19 mouse cellular contexts compared by ENCODE assay signal in genomic region chr13:57853156-57853555, GRCm38 (mm10). TPM values are rescaled to one million over a fixed set of nuclear protein-coding genes. Genes with fewer than 3 reads are reported as not detected.
DNase-seq lines count a peak whose midpoint lies in the region; ATAC-seq and TF ChIP-seq lines count a peak whose summit lies in the region.
"Had no signal": no experiment of that assay in that cellular context is flagged by ENCODE, and none has a peak within 500 bp of the region (broad histone marks: within the 10 kb centered on the region; RNA-seq: fewer than 3 reads in every experiment).

No protein-coding gene starts in this region.

- DNase-seq in hindbrain, embryonic 10.5 days (ENCODE audit: low spot score) = no peak
- no peak for DNase-seq in hindbrain, postnatal 0 days (ENCODE audit: low spot score)
- peak; percentile 37 for DNase-seq in midbrain, embryonic 11.5 days (ENCODE audit: low spot score, missing footprints)
- no peak for DNase-seq in G1E (ENCODE audit: low spot score)
- DNase-seq in stomach, postnatal 0 days (ENCODE audit: low spot score) = no peak
- DNase-seq: cerebellum, adult 11-12 months; cerebellum, adult 9-10 months; cerebellum, postnatal 25 days; gastrocnemius, postnatal 10 days; heart, postnatal 36 days had no signal

- H3K4me1 ChIP-seq in hindbrain, embryonic 10.5 days (replicated peaks) = peaks cover 9% of the 10 kb centered on the region
- 0 out of 2 replicates have a peak, but pooled peaks cover 6% of the 10 kb centered on the region for H3K4me1 ChIP-seq in hindbrain, postnatal 0 days (ENCODE audit: insufficient read depth, low read length)
- H3K4me1 ChIP-seq in midbrain, embryonic 11.5 days (ENCODE audit: control insufficient read depth, insufficient read depth, low read length) = no peaks in the 10 kb centered on the region
- H3K4me1 ChIP-seq in midbrain, embryonic 15.5 days = peaks cover 9% of the 10 kb centered on the region
- H3K4me1 ChIP-seq in G1E (ENCODE audit: insufficient read depth, low read depth, low read length) = no peaks in the 10 kb centered on the region
- H3K4me1 ChIP-seq in stomach, postnatal 0 days (replicated peaks; ENCODE audit: control insufficient read depth, insufficient read depth) = no peaks in the 10 kb centered on the region
- H3K4me1 ChIP-seq in intestine, embryonic 15.5 days (replicated peaks) = no peaks in the 10 kb centered on the region
- H3K4me1 ChIP-seq: forebrain, embryonic 12.5 days; heart, embryonic 13.5 days had no signal

- H3K27me3 ChIP-seq in hindbrain, embryonic 10.5 days (ENCODE audit: insufficient read depth, poor library complexity, severe bottlenecking) = no peaks in the 10 kb centered on the region
- no peaks in the 10 kb centered on the region for H3K27me3 ChIP-seq in hindbrain, postnatal 0 days (ENCODE audit: insufficient read depth, low read length)
- H3K27me3 ChIP-seq in midbrain, embryonic 11.5 days (ENCODE audit: control insufficient read depth, insufficient read depth, low read length) = no peaks in the 10 kb centered on the region
- H3K27me3 ChIP-seq in midbrain, embryonic 15.5 days (replicated peaks) = no peaks in the 10 kb centered on the region
- no peaks in the 10 kb centered on the region for H3K27me3 ChIP-seq in G1E (ENCODE audit: insufficient read depth, low read length)
- H3K27me3 ChIP-seq in stomach, postnatal 0 days (ENCODE audit: control insufficient read depth, insufficient read depth, low read length) = no peaks in the 10 kb centered on the region
- no peaks in the 10 kb centered on the region for H3K27me3 ChIP-seq in intestine, embryonic 15.5 days (replicated peaks)
- H3K27me3 ChIP-seq: forebrain, embryonic 12.5 days; Patski had no signal

- ATAC-seq in hindbrain, postnatal 0 days = no peak
- no peak for ATAC-seq in midbrain, embryonic 11.5 days (ENCODE audit: low FRiP score)
- no peak for ATAC-seq in midbrain, embryonic 15.5 days (replicated peaks)
- no peak for ATAC-seq in G1E (ENCODE audit: extremely low read depth, insufficient number of reproducible peaks, low FRiP score, poor library complexity, severe bottlenecking)
- 0 out of 2 replicates have a peak, but pooled peaks have one; percentile 24 for ATAC-seq in stomach, postnatal 0 days (ENCODE audit: low FRiP score, low TSS enrichment)
- no peak for ATAC-seq in intestine, embryonic 15.5 days
- ATAC-seq: activated CD4-positive, CD25-positive, alpha-beta regulatory T cell, adult 4 months; forebrain, embryonic 16.5 days; Patski had no signal

- H3K9ac ChIP-seq in hindbrain, postnatal 0 days (replicated peaks; ENCODE audit: low read length) = no peak overlapping the region
- H3K9ac ChIP-seq in midbrain, embryonic 11.5 days (ENCODE audit: low read length) = no peak overlapping the region
- no peak overlapping the region for H3K9ac ChIP-seq in midbrain, embryonic 15.5 days
- H3K9ac ChIP-seq in stomach, postnatal 0 days (ENCODE audit: low read length) = no peak overlapping the region
- H3K9ac ChIP-seq in intestine, embryonic 15.5 days = no peak overlapping the region
- H3K9ac ChIP-seq: embryonic facial prominence, embryonic 13.5 days; forebrain, embryonic 12.5 days; heart, embryonic 13.5 days; hindbrain, embryonic 14.5 days had no signal

- no peak overlapping the region for H3K4me2 ChIP-seq in hindbrain, postnatal 0 days (ENCODE audit: low read depth, low read length)
- no peak overlapping the region for H3K4me2 ChIP-seq in midbrain, embryonic 11.5 days
- H3K4me2 ChIP-seq in midbrain, embryonic 15.5 days = no peak overlapping the region
- no peak overlapping the region for H3K4me2 ChIP-seq in stomach, postnatal 0 days (replicated peaks; ENCODE audit: low read depth)
- no peak overlapping the region for H3K4me2 ChIP-seq in intestine, embryonic 15.5 days (replicated peaks)
- H3K4me2 ChIP-seq: embryonic facial prominence, embryonic 13.5 days; forebrain, embryonic 12.5 days; heart, embryonic 13.5 days; hindbrain, embryonic 14.5 days had no signal

- H3K27ac ChIP-seq in hindbrain, embryonic 10.5 days = peak overlapping the region; percentile 45; the same call in 1 of the 2 replicates
- no peak overlapping the region for H3K27ac ChIP-seq in hindbrain, postnatal 0 days
- no peak overlapping the region for H3K27ac ChIP-seq in midbrain, embryonic 11.5 days (ENCODE audit: low read depth, low read length)
- H3K27ac ChIP-seq in midbrain, embryonic 15.5 days = no peak overlapping the region
- H3K27ac ChIP-seq in stomach, postnatal 0 days (replicated peaks) = no peak overlapping the region
- H3K27ac ChIP-seq in intestine, embryonic 15.5 days = no peak overlapping the region
- H3K27ac ChIP-seq: embryonic facial prominence, embryonic 13.5 days; forebrain, embryonic 12.5 days; heart, embryonic 13.5 days; hindbrain, embryonic 14.5 days had no signal

- no peaks in the 10 kb centered on the region for H3K9me3 ChIP-seq in hindbrain, embryonic 10.5 days
- H3K9me3 ChIP-seq in hindbrain, postnatal 0 days (ENCODE audit: low read length) = no peaks in the 10 kb centered on the region
- H3K9me3 ChIP-seq in midbrain, embryonic 11.5 days (ENCODE audit: control insufficient read depth, low read length) = no peaks in the 10 kb centered on the region
- H3K9me3 ChIP-seq in midbrain, embryonic 15.5 days = no peaks in the 10 kb centered on the region
- peaks cover 75% of the 10 kb centered on the region for H3K9me3 ChIP-seq in G1E (replicated peaks)
- no peaks in the 10 kb centered on the region for H3K9me3 ChIP-seq in stomach, postnatal 0 days (ENCODE audit: control insufficient read depth, low read length)
- no peaks in the 10 kb centered on the region for H3K9me3 ChIP-seq in intestine, embryonic 15.5 days
- H3K9me3 ChIP-seq: embryonic facial prominence, embryonic 13.5 days; forebrain, embryonic 12.5 days; heart, embryonic 13.5 days had no signal

- TF ChIP-seq EP300 in stomach, postnatal 0 days (optimal IDR thresholded peaks at IDR 0.05) = no peak

- H3K4me3 ChIP-seq in hindbrain, embryonic 10.5 days = no peak overlapping the region
- no peak overlapping the region for H3K4me3 ChIP-seq in hindbrain, postnatal 0 days (ENCODE audit: low read length)
- no peak overlapping the region for H3K4me3 ChIP-seq in midbrain, embryonic 11.5 days (ENCODE audit: low read depth, low read length)
- H3K4me3 ChIP-seq in midbrain, embryonic 15.5 days = no peak overlapping the region
- H3K4me3 ChIP-seq in G1E (ENCODE audit: low read depth, low read length) = peak overlapping the region; percentile 11; the same call in 1 of the 2 replicates
- H3K4me3 ChIP-seq in stomach, postnatal 0 days (ENCODE audit: low read depth, low read length) = no peak overlapping the region
- H3K4me3 ChIP-seq in intestine, embryonic 15.5 days (replicated peaks) = no peak overlapping the region
- H3K4me3 ChIP-seq: embryonic facial prominence, embryonic 13.5 days; forebrain, embryonic 12.5 days; heart, embryonic 13.5 days had no signal

- no peak for TF ChIP-seq CTCF in hindbrain, postnatal 0 days (IDR thresholded peaks at IDR 0.05; ENCODE audit: low read depth)
- TF ChIP-seq CTCF in G1E (IDR thresholded peaks at IDR 0.05; ENCODE audit: low read depth, low read length) = no peak
- no peak for TF ChIP-seq CTCF in stomach, postnatal 0 days (IDR thresholded peaks at IDR 0.05; ENCODE audit: low read depth)

- no peaks in the 10 kb centered on the region for H3K36me3 ChIP-seq in hindbrain, embryonic 10.5 days
- no peaks in the 10 kb centered on the region for H3K36me3 ChIP-seq in hindbrain, postnatal 0 days (ENCODE audit: insufficient read depth, low read length)
- H3K36me3 ChIP-seq in midbrain, embryonic 11.5 days (ENCODE audit: control insufficient read depth, insufficient read depth, low read length) = no peaks in the 10 kb centered on the region
- H3K36me3 ChIP-seq in midbrain, embryonic 15.5 days (replicated peaks) = no peaks in the 10 kb centered on the region
- H3K36me3 ChIP-seq in G1E (replicated peaks) = no peaks in the 10 kb centered on the region
- no peaks in the 10 kb centered on the region for H3K36me3 ChIP-seq in stomach, postnatal 0 days (ENCODE audit: control insufficient read depth, insufficient read depth, low read length)
- H3K36me3 ChIP-seq in intestine, embryonic 15.5 days = no peaks in the 10 kb centered on the region
- H3K36me3 ChIP-seq: embryonic facial prominence, embryonic 13.5 days; forebrain, embryonic 12.5 days; heart, embryonic 13.5 days had no signal

- 89% methylated on average over 10 of the region's 10 CpGs for WGBS in hindbrain, embryonic 10.5 days
- 80% methylated on average over 10 of the region's 10 CpGs for WGBS in hindbrain, postnatal 0 days
- 85% methylated on average over 10 of the region's 10 CpGs for WGBS in midbrain, embryonic 11.5 days
- 85% methylated on average over 10 of the region's 10 CpGs for WGBS in midbrain, embryonic 15.5 days
- WGBS in stomach, postnatal 0 days = 65% methylated on average over 10 of the region's 10 CpGs
- 74% methylated on average over 10 of the region's 10 CpGs for WGBS in intestine, embryonic 15.5 days

RNA-seq across cellular contexts. Expression of gene Spock1, which starts 55.0 kb away (rescaled TPM):
- 5.4 and 10.3 TPM in 2 replicates for polyA plus RNA-seq in hindbrain, embryonic 10.5 days (2016; fragmentation: Nextera tagmentation; extraction: Ambion mirVana)
- 101 and 118 TPM in 2 replicates for total RNA-seq in hindbrain, postnatal 0 days (2014; rRNA removed)
- polyA plus RNA-seq in hindbrain, postnatal 0 days (2015; fragmentation: Nextera tagmentation; extraction: Ambion mirVana) = 72.1 and 80.3 TPM in 2 replicates
- polyA plus RNA-seq in midbrain, embryonic 11.5 days (2014; fragmentation: Nextera tagmentation; extraction: Ambion mirVana) = 17.2 and 20.3 TPM in 2 replicates
- 71.0 and 74.2 TPM in 2 replicates for polyA plus RNA-seq in midbrain, embryonic 15.5 days (2015; fragmentation: Nextera tagmentation; extraction: Ambion mirVana)
- total RNA-seq in G1E (2014; fragmentation: Nextera tagmentation) (not detected in 2 replicates), G1E (2017) (0.22 and 0.23 TPM in 2 replicates)
- not detected in 2 replicates for polyA plus RNA-seq in G1E (2012)
- 1.6 and 1.7 TPM in 2 replicates for polyA plus RNA-seq in stomach, postnatal 0 days (2015; fragmentation: Nextera tagmentation; extraction: Ambion mirVana)
- polyA plus RNA-seq in intestine, embryonic 15.5 days (2015; fragmentation: Nextera tagmentation; extraction: Ambion mirVana) = 2.9 and 3.5 TPM in 2 replicates
- polyA plus RNA-seq: Patski had no signal
